Mouse (Mus musculus) embryo, embryonic 10 days (tissue): ENCODE results near the gene B3gat3.
"Not testable (repeated sequence)": the region's sequence is repeated elsewhere in the genome, so short reads cannot be mapped to it uniquely, and the experiment has no call there.

Source experiments
- DNase-seq: peaks from one replicate; pipeline ENCODE4 v3.0.0-alpha.2; 2015; ENCODE audit warnings: low spot score

The B3gat3 gene

DNA sequence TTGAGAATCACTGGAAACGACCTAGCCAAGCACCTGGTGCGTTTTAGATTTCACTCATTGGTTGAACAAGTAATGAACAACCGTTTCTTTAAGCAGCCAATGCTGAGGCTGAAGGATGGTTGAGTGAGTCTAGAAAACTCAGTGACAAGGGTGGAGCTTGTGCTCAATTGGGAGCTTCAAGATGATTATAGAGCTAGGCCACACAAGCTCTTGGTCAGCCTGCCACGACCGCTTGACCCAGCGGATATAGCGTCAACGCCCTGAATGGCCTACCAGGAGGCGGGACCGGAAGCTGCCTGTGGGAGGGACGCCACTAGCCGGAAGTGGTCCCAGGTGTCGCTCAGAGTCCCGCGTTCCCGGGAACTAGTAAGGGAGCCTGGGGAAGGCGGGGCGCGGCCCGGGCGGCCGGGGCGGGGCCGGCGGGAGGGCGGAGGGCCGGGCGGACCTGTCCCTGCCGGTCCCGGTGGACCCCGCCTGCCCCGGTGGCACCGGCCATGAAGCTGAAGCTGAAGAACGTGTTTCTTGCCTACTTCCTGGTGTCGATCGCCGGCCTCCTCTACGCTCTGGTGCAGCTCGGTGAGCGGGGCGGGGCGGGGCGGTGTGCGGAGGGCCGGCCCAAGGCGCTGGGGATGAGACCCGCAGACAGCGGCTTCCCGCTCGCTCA is at the start of gene B3gat3:
Gene B3gat3 (plus strand): TSS at position 302 of the 664 bp plus-strand sequence.
- DNase-seq: peak; percentile 99

- not testable (repeated sequence) for DNase-seq
These were observed 49.8 kb upstream of the B3gat3 start for GRCm38 (mm10) chr19:8870381-8870780.

- no peak for DNase-seq
These were observed 49.3 kb upstream of the B3gat3 start for GRCm38 (mm10) chr19:8870838-8871237.

GRCm38 (mm10) chr19:8871267-8872186 is 48.6 kb upstream of the B3gat3 start, which contains the start of gene Ubxn1:
Gene Ubxn1, plus strand, starts transcription at chr19:8871496.
- DNase-seq: peak; percentile 98

GRCm38 (mm10) chr19:8872266-8872840 is 47.8 kb upstream of the B3gat3 start:
- no peak for DNase-seq

DNA sequence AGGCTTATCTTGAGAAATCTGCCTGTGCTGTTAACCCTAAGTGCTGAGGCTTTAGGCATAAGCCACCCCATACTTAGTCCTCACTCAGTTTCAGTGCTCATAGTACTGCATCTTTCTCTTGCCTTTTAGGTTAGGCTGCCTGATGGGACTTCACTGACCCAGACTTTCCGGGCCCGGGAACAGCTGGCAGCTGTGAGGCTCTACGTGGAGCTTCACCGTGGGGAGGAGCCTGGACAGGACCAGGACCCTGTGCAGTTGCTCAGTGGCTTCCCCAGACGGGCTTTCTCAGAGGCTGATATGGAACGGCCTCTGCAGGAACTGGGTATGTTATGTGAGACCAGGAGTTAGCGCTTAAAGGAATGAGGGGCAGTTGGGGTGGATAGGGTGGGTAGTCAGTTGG is 45.1 kb upstream of the B3gat3 start:
- no peak for DNase-seq

DNA sequence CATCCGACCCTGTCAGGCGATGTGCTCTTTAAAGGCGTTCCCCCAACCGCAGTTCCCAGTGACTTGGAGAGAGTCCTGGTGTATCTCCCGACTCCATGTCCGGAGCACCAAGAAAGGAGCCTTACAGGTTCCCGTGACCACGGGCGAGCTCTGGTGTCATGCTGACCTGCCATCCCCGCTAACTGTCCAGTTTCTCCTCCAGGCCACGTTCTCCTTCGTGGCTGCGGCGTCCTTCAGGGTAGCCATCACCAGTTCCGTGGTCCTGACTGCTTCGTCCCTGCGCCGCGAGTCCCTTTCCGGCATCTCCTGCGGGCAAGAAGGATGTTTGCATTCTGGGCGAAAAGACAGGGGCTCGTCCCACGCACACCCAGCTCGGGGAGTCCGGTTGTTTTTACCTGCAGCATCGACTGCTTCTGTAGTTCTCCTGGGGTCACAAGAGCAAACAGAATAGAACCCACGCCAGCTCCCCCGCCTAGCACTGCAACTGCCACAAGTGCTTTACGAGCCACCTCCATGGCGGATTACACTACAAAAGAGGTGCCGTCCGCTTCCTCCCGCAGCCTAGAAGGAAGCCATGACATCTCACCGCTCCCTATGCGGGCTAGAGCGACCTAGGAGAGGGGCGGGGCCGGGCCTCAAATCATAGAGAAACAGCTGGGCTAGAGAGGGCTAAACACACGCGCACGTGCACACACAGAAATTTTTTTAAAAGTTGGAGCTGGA is 39.7 kb upstream of the B3gat3 start, which contains the start of gene Uqcc3:
Gene Uqcc3 (minus strand): TSS at position 613 of the 723 bp plus-strand sequence.
- DNase-seq: peak; percentile 91

DNA sequence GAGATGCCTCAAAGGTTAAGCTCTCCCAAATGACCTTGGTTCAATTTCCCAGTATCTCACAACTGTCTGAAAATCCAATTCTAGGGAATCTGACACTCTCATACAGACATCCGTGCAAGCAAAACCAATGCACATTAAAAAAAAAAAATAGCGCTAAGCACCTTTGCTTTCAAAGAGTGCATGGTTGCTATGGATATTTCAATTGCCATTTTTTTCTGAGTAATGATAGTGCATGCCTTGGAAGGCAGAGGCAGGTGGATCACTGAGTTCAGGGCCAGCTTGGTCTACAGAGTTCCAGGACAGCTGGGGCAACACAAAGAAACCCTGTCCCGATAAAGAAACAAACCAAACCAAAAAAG is 39.2 kb upstream of the B3gat3 start:
- DNase-seq: no peak

DNA sequence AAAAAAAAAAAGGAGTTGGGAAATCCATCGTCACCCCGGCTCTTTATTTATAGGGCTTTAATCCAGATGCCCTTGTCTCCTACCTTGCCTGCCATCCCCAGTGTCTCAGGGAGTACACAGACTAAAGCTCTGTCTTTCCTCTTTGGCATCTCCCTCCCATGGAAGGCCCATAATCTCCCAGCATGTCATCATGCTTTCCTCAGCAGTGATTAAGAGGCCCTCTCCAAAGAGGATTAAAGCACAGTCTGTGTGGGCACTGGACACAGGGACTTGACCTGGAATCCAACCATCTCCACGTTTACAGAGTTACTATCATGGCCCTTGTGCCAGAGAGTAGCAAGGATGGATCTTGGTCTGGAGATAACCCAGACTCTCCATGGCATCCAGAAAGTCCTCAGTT is 36.6 kb upstream of the B3gat3 start, which contains the start of the genes Lbhd1 and Gm49403:
Gene Lbhd1 (plus strand): TSS at position 117 of the 400 bp plus-strand sequence.
Gene Gm49403 (plus strand): TSS at position 315 of the 400 bp plus-strand sequence.
- DNase-seq: no peak

DNA sequence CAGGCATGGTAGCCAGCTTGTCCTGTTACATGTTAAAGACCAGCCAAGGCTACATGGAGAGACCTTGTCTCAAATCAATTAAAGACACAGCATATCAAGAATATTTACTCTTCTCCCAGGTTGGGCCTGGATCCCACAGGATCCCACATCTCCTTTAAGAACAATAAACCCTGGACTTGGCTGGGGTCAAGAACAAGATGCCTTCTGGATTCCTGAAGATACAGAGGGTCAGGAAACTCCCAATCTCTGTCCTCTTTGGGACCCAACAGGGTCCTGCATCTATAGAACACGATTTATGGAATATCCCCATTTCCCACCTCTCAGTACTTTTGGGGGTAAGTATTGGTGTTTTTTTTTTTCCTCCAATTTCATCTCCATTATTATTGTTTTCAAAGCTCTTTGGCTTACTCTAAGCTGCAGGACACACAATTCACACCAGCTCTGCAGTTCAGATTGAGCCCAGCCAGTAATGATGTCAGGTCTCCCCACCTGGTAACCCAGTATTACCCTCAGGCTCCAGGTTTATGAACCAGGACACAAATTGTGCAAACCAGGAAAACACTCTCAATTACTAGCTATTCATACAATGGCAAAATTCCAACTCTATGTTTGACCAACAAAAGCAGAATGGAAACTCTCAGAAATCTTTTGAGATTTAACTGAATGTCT is 33.1 kb upstream of the B3gat3 start:
- peak; percentile 14 for DNase-seq

DNA sequence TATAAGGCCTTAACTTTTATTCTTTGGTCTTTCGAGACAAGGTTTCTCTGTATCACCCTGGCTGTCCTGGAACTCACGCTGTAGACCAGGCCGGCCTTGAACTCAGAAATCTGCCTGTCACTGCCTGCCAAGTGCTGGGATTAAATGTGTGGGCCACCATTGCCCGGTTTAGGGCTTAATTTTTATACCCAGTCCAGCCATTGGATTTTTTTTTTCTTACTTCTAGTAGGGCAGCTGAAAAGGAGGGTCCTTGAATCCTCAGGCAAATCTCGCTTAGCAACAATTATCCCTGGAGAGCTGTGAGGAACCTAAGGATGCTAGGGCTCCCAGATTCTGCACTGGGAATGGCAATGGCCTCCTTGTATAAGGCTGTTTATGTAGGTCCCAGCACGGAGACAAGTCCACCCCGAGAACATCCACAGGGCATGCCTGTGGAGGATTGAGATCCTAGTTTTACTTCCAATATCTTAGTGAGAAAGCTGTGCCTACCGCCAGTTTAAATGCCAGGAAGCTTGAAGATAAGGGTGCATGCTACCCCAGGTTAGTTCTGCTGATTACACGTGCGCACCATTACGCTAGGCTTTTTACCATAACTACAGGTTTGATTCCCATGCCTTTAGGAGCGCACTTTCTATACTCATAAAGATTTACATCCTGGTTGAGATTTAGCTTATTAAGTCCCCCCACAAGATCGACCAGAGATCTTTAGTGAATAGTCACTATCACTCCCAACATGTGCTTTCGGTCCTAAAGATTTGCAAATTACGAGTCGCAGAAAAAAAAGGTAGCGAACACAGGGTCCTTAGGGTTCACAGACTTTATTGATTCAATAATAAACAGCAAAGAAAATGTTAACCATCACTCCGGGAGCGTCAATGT is 32.4 kb upstream of the B3gat3 start:
- DNase-seq: peak; percentile 21

DNA sequence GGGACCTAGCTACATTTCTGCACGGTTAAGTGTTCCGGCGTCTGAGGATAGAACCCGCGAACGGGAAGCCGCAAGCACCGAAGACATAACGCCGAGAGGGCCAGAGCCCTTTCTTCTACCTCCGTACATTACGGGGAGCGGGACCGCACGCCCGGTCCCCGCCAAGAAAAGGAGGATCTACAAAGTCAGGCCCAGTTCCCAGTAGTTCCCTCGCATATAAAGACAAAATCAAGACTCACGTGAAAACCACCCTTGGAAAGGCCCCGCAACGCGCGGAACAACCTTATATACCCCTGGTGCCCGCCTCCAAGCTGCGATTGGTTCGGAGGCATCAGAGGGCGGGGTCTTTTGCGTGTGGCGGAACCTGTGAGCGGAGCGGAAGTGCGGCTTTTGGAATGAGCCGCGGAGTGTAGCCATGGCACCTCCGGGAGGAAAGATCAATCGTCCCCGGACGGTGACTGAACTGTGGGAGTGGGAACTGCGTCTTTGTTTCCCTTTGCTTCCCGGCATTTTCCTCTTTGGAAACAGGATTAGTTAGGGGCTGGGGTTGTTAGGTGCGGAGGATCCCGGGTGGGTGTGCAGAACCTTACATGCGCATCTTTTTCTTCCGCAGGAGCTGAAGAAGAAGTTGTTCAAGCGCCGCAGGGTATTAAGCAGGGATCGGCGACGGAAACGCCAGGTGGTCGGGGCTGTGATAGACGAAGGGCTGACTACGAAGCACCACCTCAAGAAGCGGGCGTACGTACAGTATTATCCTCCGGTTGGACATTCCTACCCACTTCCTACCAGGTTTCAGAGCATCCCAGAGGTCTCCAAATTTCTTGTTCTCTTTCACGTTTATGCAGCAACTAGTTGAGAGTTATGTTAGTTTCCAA is 31.4 kb upstream of the B3gat3 start, which contains the start of the genes 1810009A15Rik and Gm49416:
Gene 1810009A15Rik (plus strand): TSS at position 343 of the 875 bp plus-strand sequence.
Gene Gm49416 (plus strand): TSS at position 416 of the 875 bp plus-strand sequence.
- DNase-seq: peak; percentile 98

- DNase-seq: peak; percentile 94
These were observed 27.1 kb upstream of the B3gat3 start, which contains the start of gene Ints5 for GRCm38 (mm10) chr19:8892829-8893766. Gene Ints5, plus strand, starts transcription at chr19:8893005.

- no peak for DNase-seq
These were observed 24.7 kb upstream of the B3gat3 start for GRCm38 (mm10) chr19:8895397-8895960.

- DNase-seq: not testable (repeated sequence)
These were observed 23.9 kb upstream of the B3gat3 start for GRCm38 (mm10) chr19:8896231-8896630.

DNA sequence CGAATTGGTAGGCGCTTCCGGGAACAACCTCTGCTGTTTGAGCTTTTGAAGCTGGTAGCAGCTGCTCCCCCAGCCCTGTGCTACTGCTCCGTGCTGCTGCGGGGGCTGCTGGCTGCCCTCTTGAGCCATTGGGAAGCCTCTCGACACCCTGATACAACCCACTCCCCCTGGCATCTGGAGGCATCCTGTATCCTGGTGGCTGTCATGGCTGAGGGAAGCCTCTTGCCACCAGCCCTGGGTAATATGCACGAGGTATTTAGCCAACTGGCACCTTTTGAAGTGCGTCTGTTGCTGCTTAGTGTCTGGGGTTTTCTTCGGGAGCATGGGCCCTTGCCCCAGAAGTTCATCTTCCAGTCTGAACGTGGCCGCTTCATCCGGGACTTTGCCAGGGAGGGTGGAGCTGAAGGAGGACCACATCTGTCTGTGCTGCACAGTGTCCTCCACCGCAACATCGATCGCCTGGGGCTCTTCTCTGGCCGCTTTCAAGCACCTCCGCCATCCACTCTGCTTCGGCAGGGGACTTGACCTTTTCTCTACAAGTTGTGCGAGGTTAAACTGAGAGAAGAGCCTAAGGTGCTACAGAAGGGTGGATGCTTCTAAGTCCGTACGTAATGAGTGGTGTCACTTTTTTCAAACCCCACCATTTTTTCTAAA is 22.8 kb upstream of the B3gat3 start:
- DNase-seq: peak; percentile 41
